Mouse (Mus musculus) spleen, adult 12 weeks (tissue): ENCODE measurements around the gene Cbfa2t2.
"Not testable (repeated sequence)": the region's sequence is repeated elsewhere in the genome, so short reads cannot be mapped to it uniquely, and the experiment has no call there.

Experiments used
- DNase-seq: peaks from one replicate; pipeline ENCODE4 v3.0.0; 2022; ENCODE audit warnings: low spot score

The Cbfa2t2 gene

GRCm38 (mm10) chr2:154474251-154475061 is 38.2 kb downstream of the Cbfa2t2 start:
- DNase-seq, result no peak

GRCm38 (mm10) chr2:154475062-154475349 is 38.7 kb downstream of the Cbfa2t2 start:
- DNase-seq, result no peak

GRCm38 (mm10) chr2:154475861-154476260 is 39.6 kb downstream of the Cbfa2t2 start:
- DNase-seq, result no peak

- no peak for DNase-seq
Measured at GRCm38 (mm10) chr2:154477028-154477427, 40.7 kb downstream of the Cbfa2t2 start.

- no peak for DNase-seq
Measured at GRCm38 (mm10) chr2:154491788-154492187, 55.5 kb downstream of the Cbfa2t2 start.

GRCm38 (mm10) chr2:154493559-154493958 is 57.3 kb downstream of the Cbfa2t2 start:
- DNase-seq, result not testable (repeated sequence)

GRCm38 (mm10) chr2:154495021-154495420 is 58.7 kb downstream of the Cbfa2t2 start:
- DNase-seq, result no peak

GRCm38 (mm10) chr2:154498571-154498970 is 62.3 kb downstream of the Cbfa2t2 start:
- no peak for DNase-seq

- DNase-seq, result no peak
Measured at GRCm38 (mm10) chr2:154499717-154500247, 63.5 kb downstream of the Cbfa2t2 start.

GRCm38 (mm10) chr2:154500758-154501157 is 64.5 kb downstream of the Cbfa2t2 start:
- no peak for DNase-seq

GRCm38 (mm10) chr2:154507076-154507475 is 70.8 kb downstream of the Cbfa2t2 start:
- no peak for DNase-seq

- DNase-seq, result no peak
Measured at GRCm38 (mm10) chr2:154507566-154508283, 71.4 kb downstream of the Cbfa2t2 start.

GRCm38 (mm10) chr2:154508450-154508849 is 72.2 kb downstream of the Cbfa2t2 start:
- DNase-seq, result no peak

- no peak for DNase-seq
Measured at GRCm38 (mm10) chr2:154510141-154510540, 73.9 kb downstream of the Cbfa2t2 start.

GRCm38 (mm10) chr2:154516944-154517343 is 80.7 kb downstream of the Cbfa2t2 start:
- DNase-seq, result no peak

- DNase-seq, result no peak
Measured at GRCm38 (mm10) chr2:154517424-154517823, 81.1 kb downstream of the Cbfa2t2 start.

- no peak for DNase-seq
Measured at GRCm38 (mm10) chr2:154521449-154521848, 85.2 kb downstream of the Cbfa2t2 start.

GRCm38 (mm10) chr2:154522334-154522733 is 86.1 kb downstream of the Cbfa2t2 start:
- DNase-seq, result no peak

GRCm38 (mm10) chr2:154525285-154525684 is 89.0 kb downstream of the Cbfa2t2 start:
- DNase-seq, result no peak

- no peak for DNase-seq
Measured at GRCm38 (mm10) chr2:154526531-154526930, 90.2 kb downstream of the Cbfa2t2 start.

GRCm38 (mm10) chr2:154532888-154533287 is 96.6 kb downstream of the Cbfa2t2 start:
- no peak for DNase-seq

GRCm38 (mm10) chr2:154534704-154535270 is 98.5 kb downstream of the Cbfa2t2 start:
- no peak for DNase-seq

GRCm38 (mm10) chr2:154538310-154538709 is 102.0 kb downstream of the Cbfa2t2 start:
- no peak for DNase-seq
